In genomic region chr1:180642228-180642564, GRCm38 (mm10) we compare ENCODE assay signal across 7 mouse cellular contexts. TPM values are rescaled to one million over a fixed set of nuclear protein-coding genes. Genes with fewer than 3 reads are reported as not detected.
DNase-seq lines count a peak whose midpoint lies in the region; ATAC-seq lines count a peak whose summit lies in the region.

No protein-coding gene starts in this region.

- WGBS in forebrain, embryonic 10.5 days: 90% methylated on average over 8 of the region's 8 CpGs
- WGBS in liver, embryonic 13.5 days (ENCODE audit: insufficient replicate concordance): 57% methylated on average over 8 of the region's 8 CpGs

- H3K36me3 ChIP-seq in forebrain, embryonic 10.5 days (replicated peaks): peaks cover 40% of the 10 kb centered on the region
- H3K36me3 ChIP-seq in liver, embryonic 13.5 days: no peaks in the 10 kb centered on the region

- H3K4me1 ChIP-seq in forebrain, embryonic 10.5 days: peaks cover 37% of the 10 kb centered on the region
- peaks cover 55% of the 10 kb centered on the region for H3K4me1 ChIP-seq in liver, embryonic 13.5 days (replicated peaks)

- H3K27me3 ChIP-seq in forebrain, embryonic 10.5 days (ENCODE audit: poor library complexity, severe bottlenecking): no peaks in the 10 kb centered on the region
- no peaks in the 10 kb centered on the region for H3K27me3 ChIP-seq in liver, embryonic 13.5 days

- peak overlapping the region; percentile 99 for H3K9ac ChIP-seq in liver, embryonic 13.5 days

- peak overlapping the region; percentile 89 for H3K4me2 ChIP-seq in liver, embryonic 13.5 days

- H3K4me3 ChIP-seq in forebrain, embryonic 10.5 days: peak overlapping the region; percentile 98
- H3K4me3 ChIP-seq in liver, embryonic 13.5 days (replicated peaks): peak overlapping the region; percentile 99

- H3K27ac ChIP-seq in forebrain, embryonic 10.5 days: peak overlapping the region; percentile 99
- H3K27ac ChIP-seq in liver, embryonic 13.5 days: peak overlapping the region; percentile 92; the same call in 1 of the 2 replicates

- DNase-seq in spleen, adult 12 weeks (ENCODE audit: low spot score): peak; percentile 3
- no peak for DNase-seq in spleen, postnatal 36 days (ENCODE audit: low spot score in 2 of 2)
- DNase-seq in forebrain, embryonic 10.5 days (ENCODE audit: extremely low spot score, low spot score): no peak
- DNase-seq in liver, embryonic 13.5 days: no peak
- peak; percentile 8 for DNase-seq in yolk sac, embryonic 10.5 days (ENCODE audit: low spot score)
- no peak for DNase-seq in layer of hippocampus, postnatal 36 days
- DNase-seq in ovary, postnatal 14 days (ENCODE audit: low spot score): no peak

- ATAC-seq in liver, embryonic 13.5 days (ENCODE audit: low read depth): no peak

- 0 out of 2 replicates have a peak, but pooled peaks cover 2% of the 10 kb centered on the region for H3K9me3 ChIP-seq in forebrain, embryonic 10.5 days
- H3K9me3 ChIP-seq in liver, embryonic 13.5 days (replicated peaks): no peaks in the 10 kb centered on the region; the same call in 1 of the 2 replicates

RNA-seq across cellular contexts. Expression of gene Lin9, which starts 1.2 kb away (rescaled TPM):
- polyA plus RNA-seq in forebrain, embryonic 10.5 days (2016; fragmentation: Nextera tagmentation; extraction: Ambion mirVana): 28.0 and 28.1 TPM in 2 replicates
- polyA plus RNA-seq in liver, embryonic 13.5 days (2015; fragmentation: Nextera tagmentation; extraction: Ambion mirVana): 10.4 and 14.2 TPM in 2 replicates
- 1 to 10 TPM; 4.8 to 4.9 TPM for total RNA-seq in layer of hippocampus, postnatal 36 days (2021)

RNA-seq across cellular contexts. Expression of gene Mixl1, which starts 54.6 kb away (rescaled TPM):
- 0.11 and 0.17 TPM in 2 replicates for polyA plus RNA-seq in forebrain, embryonic 10.5 days (2016; fragmentation: Nextera tagmentation; extraction: Ambion mirVana)
- polyA plus RNA-seq in liver, embryonic 13.5 days (2015; fragmentation: Nextera tagmentation; extraction: Ambion mirVana): 0.92 and 1.2 TPM in 2 replicates
- not detected for total RNA-seq in layer of hippocampus, postnatal 36 days (2021)

Comparison
In these comparisons a context has a peak if more than half of its experiments do, and no peak if none do; other contexts are left out.
1. DNase-seq: peak in spleen, adult 12 weeks (single experiment) and yolk sac, embryonic 10.5 days (single experiment); none in spleen, postnatal 36 days (0 of 2), forebrain, embryonic 10.5 days (single experiment), liver, embryonic 13.5 days (single experiment), layer of hippocampus, postnatal 36 days (0 of 2) and ovary, postnatal 14 days (single experiment).